18 mouse cellular contexts compared by ENCODE assay signal in the genomic region with DNA sequence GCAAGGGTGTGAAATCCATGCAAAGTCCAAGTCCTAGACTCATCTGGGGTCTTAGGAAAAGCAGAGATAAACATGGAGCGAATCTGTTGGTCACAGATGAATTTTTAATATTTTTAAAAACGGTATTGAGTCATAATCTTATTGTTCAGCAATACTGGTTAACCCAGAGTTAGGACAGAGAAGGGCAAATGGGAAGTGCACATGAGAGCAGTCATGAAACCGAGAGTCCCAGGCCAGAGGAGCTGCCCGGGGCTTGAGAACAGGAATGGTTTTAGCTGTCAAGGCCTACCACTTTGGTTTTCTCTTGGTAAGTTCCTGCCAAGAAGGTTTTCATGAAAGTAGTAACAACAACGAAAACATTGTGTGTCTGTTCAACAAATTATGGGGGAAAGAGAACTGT.
"Had no signal": no experiment of that assay in that cellular context is flagged by ENCODE, and none has a peak within 500 bp of the region (broad histone marks: within the 10 kb centered on the region; RNA-seq: fewer than 3 reads in every experiment).

No protein-coding gene starts in this region.

- ATAC-seq: liver, postnatal 0 days; lung, postnatal 0 days; midbrain, embryonic 16.5 days had no signal

- H3K4me1 ChIP-seq: midbrain, embryonic 12.5 days; neural tube, embryonic 12.5 days; stomach, embryonic 15.5 days had no signal

- DNase-seq: liver, postnatal 0 days; lung, adult 2 months; lung, postnatal 14 days; lung, postnatal 36 days; midbrain, embryonic 14.5 days; right cerebral cortex, postnatal 14 days; thymus, adult 2 months; thymus, postnatal 25 days; thymus, postnatal 4 days had no signal

- H3K27ac ChIP-seq: lung, embryonic 15.5 days; macrophage; midbrain, embryonic 10.5 days; midbrain, embryonic 12.5 days; neural tube, embryonic 12.5 days; stomach, embryonic 15.5 days; stomach, postnatal 0 days had no signal

- H3K4me3 ChIP-seq: lung, embryonic 15.5 days; midbrain, embryonic 10.5 days; midbrain, embryonic 12.5 days; neural tube, embryonic 12.5 days; stomach, embryonic 15.5 days had no signal
